Mouse (Mus musculus) CH12.LX (cell line): ENCODE results near the gene Tmprss6. TPM values are rescaled to one million over a fixed set of nuclear protein-coding genes. Genes with fewer than 3 reads are reported as not detected.

Experiments used
- DNase-seq: peaks from one replicate; pipeline ENCODE4 v3.0.0-alpha.2; 2013; ENCODE audit errors: extremely low read depth
- H3K27ac ChIP-seq: 2 replicates; pipeline ENCODE4 v1.5.1; 2012; ENCODE audit warnings: low read depth, mild to moderate bottlenecking, control low read depth, moderate library complexity; ENCODE audit not compliant: insufficient read depth
- H3K27me3 ChIP-seq: replicated peaks from 2 replicates; pipeline ENCODE3; 2012; ENCODE audit warnings: inconsistent platforms
- H3K36me3 ChIP-seq, 2 experiments: replicated peaks in 1 of 2; 2 replicates each; pipeline versions ENCODE3 to v1.6.1; 2012; ENCODE audit warnings: inconsistent platforms in 1 of 2, low read length in 1 of 2, mild to moderate bottlenecking in 1 of 2, mixed read lengths in 1 of 2, moderate library complexity in 1 of 2; ENCODE audit not compliant: control insufficient read depth in 1 of 2, insufficient read depth in 1 of 2
- H3K4me1 ChIP-seq, 2 experiments: 2 replicates each; pipeline ENCODE4 v1.6.1; 2012; ENCODE audit warnings: inconsistent platforms in 1 of 2, moderate library complexity in 1 of 2; ENCODE audit not compliant: insufficient read depth in 2 of 2, control insufficient read depth in 1 of 2
- H3K4me2 ChIP-seq: 2 replicates; pipeline ENCODE4 v1.6.1; 2012; ENCODE audit warnings: low read depth, mild to moderate bottlenecking, control low read depth; ENCODE audit not compliant: poor library complexity, insufficient read depth, severe bottlenecking
- H3K4me3 ChIP-seq, 3 experiments: fragments of 150-350 bp in 1 of 3; sonication (generic) in 1 of 3; replicated peaks in 1 of 3; 2 replicates each; pipeline versions ENCODE3 to v1.5.1; 2011 to 2012; ENCODE audit warnings: low read depth in 2 of 3, low read length in 2 of 3, mild to moderate bottlenecking in 2 of 3, moderate library complexity in 2 of 3, control low read depth in 1 of 3, improper control_type of control experiment in 1 of 3, inconsistent platforms in 1 of 3, mixed read lengths in 1 of 3; ENCODE audit not compliant: poor library complexity in 1 of 3
- H3K79me2 ChIP-seq: replicated peaks from 2 replicates; pipeline ENCODE4 v1.6.1; 2012; ENCODE audit warnings: mild to moderate bottlenecking, moderate library complexity; ENCODE audit not compliant: control insufficient read depth, poor library complexity, insufficient read depth, severe bottlenecking; ENCODE audit errors: extremely low read depth
- H3K9ac ChIP-seq: 2 replicates; pipeline ENCODE4 v1.6.1; 2012; ENCODE audit warnings: low read depth, mild to moderate bottlenecking, control low read depth, moderate library complexity; ENCODE audit not compliant: insufficient read depth
- H3K9me3 ChIP-seq: replicated peaks from 2 replicates; pipeline ENCODE3; 2012; ENCODE audit warnings: low read length, inconsistent platforms, mixed read lengths
- BHLHE40 ChIP-seq: IDR thresholded peaks from 2 replicates; pipeline ENCODE4 v1.6.1; 2011; ENCODE audit warnings: mild to moderate bottlenecking, low read depth, low read length, improper control_type of control experiment
- CHD1 ChIP-seq: IDR thresholded peaks from 2 replicates; pipeline ENCODE4 v1.6.1; 2012; ENCODE audit warnings: low read depth, low read length, improper control_type of control experiment, inconsistent platforms
- CTCF ChIP-seq, 2 experiments: IDR thresholded peaks in 1 of 2; conservative IDR thresholded peaks in 1 of 2; 2 replicates each; pipeline ENCODE4 v1.5.1; 2011 to 2012; ENCODE audit warnings: low read depth in 2 of 2, low read length in 2 of 2, improper control_type of control experiment in 1 of 2, inconsistent platforms in 1 of 2, mild to moderate bottlenecking in 1 of 2, moderate library complexity in 1 of 2
- EP300 ChIP-seq: IDR thresholded peaks from 2 replicates; pipeline ENCODE4 v1.6.1; 2011; ENCODE audit warnings: low read length, improper control_type of control experiment
- ETS1 ChIP-seq: conservative IDR thresholded peaks from 2 replicates; pipeline ENCODE4 v1.6.1; 2012; ENCODE audit warnings: low read depth, mild to moderate bottlenecking, inconsistent platforms, low read length, improper control_type of control experiment, moderate library complexity
- HCFC1 ChIP-seq: IDR thresholded peaks from 2 replicates; pipeline ENCODE4 v1.6.1; 2012; ENCODE audit warnings: low read depth, mild to moderate bottlenecking, inconsistent platforms, low read length, improper control_type of control experiment
- JUN ChIP-seq: IDR thresholded peaks from 2 replicates; pipeline ENCODE4 v1.6.1; 2011; ENCODE audit warnings: low read depth, mild to moderate bottlenecking, low read length, improper control_type of control experiment, moderate library complexity; ENCODE audit not compliant: insufficient read depth
- KAT2A ChIP-seq: IDR thresholded peaks from 2 replicates; pipeline ENCODE4 v1.6.1; 2012; ENCODE audit warnings: low read length, improper control_type of control experiment, inconsistent platforms; ENCODE audit not compliant: insufficient replicate concordance
- MAZ ChIP-seq: IDR thresholded peaks from 2 replicates; pipeline ENCODE4 v1.6.1; 2012; ENCODE audit warnings: low read depth, mild to moderate bottlenecking, inconsistent platforms, low read length, improper control_type of control experiment, moderate library complexity
- MEF2A ChIP-seq: IDR thresholded peaks from 2 replicates; pipeline ENCODE4 v1.6.1; 2014; ENCODE audit warnings: low read depth, mild to moderate bottlenecking, inconsistent platforms, low read length, improper control_type of control experiment, borderline replicate concordance
- RAD21 ChIP-seq: IDR thresholded peaks from 2 replicates; pipeline ENCODE4 v1.6.1; 2011; ENCODE audit warnings: low read depth, mild to moderate bottlenecking, low read length, improper control_type of control experiment, moderate library complexity
- SIN3A ChIP-seq: IDR thresholded peaks from 2 replicates; pipeline ENCODE4 v1.6.1; 2012; ENCODE audit warnings: low read length, improper control_type of control experiment, inconsistent platforms
- SMC3 ChIP-seq: IDR thresholded peaks from 2 replicates; pipeline ENCODE4 v1.6.1; 2011; ENCODE audit warnings: low read depth, low read length, improper control_type of control experiment
- TBP ChIP-seq: conservative IDR thresholded peaks from 2 replicates; pipeline ENCODE4 v1.6.1; 2011; ENCODE audit warnings: low read depth, low read length, improper control_type of control experiment
- UBTF ChIP-seq: IDR thresholded peaks from 2 replicates; pipeline ENCODE4 v1.6.1; 2012; ENCODE audit warnings: low read depth, mild to moderate bottlenecking, inconsistent platforms, low read length, improper control_type of control experiment, moderate library complexity
- USF1 ChIP-seq: IDR thresholded peaks from 2 replicates; pipeline ENCODE4 v1.6.1; 2014; ENCODE audit warnings: low read depth, mild to moderate bottlenecking, inconsistent platforms, low read length, improper control_type of control experiment
- USF2 ChIP-seq: conservative IDR thresholded peaks from 2 replicates; pipeline ENCODE4 v1.6.1; 2011; ENCODE audit warnings: low read depth, low read length, improper control_type of control experiment
- ZMIZ1 ChIP-seq: IDR thresholded peaks from 2 replicates; pipeline ENCODE4 v1.6.1; 2012; ENCODE audit warnings: low read depth, mild to moderate bottlenecking, inconsistent platforms, low read length, improper control_type of control experiment
- ZNF384 ChIP-seq: IDR thresholded peaks from 2 replicates; pipeline ENCODE4 v1.6.1; 2012; ENCODE audit warnings: low read depth, low read length, improper control_type of control experiment, inconsistent platforms
- dilution Hi-C: fragments of 300-500 bp; cut with MboI; formaldehyde crosslinking; loops from 2 replicates; pipeline ENCODE4 v1.14.3; 2020; ENCODE audit warnings: low sequenced_read_pairs; ENCODE audit not compliant: extremely low pct_unique_long_range_greater_than_20kb, extremely low pct_ligation_motif_present
- in situ Hi-C: fragments of 300-500 bp; cut with MboI; formaldehyde crosslinking; loops from 3 replicates; pipeline ENCODE4 v1.14.3; 2019; ENCODE audit warnings: low sequenced_read_pairs, low pct_ligation_motif_present, low pct_unique_long_range_greater_than_20kb, mixed read lengths
- polyA plus RNA-seq: library from polyadenylated mRNA; unstranded; fragments of >175 nt; gene quantifications from 2 replicates; pipeline ENCODE4 v1.2.1, GENCODE M21; 2012; ENCODE audit warnings: low read depth; ENCODE audit not compliant: insufficient read length
- total RNA-seq, 2 experiments: library from RNA; depleted of rRNA; stranded (reverse); fragments of 300-350 nt in 1 of 2; fragments of >200 nt in 1 of 2; gene quantifications; 2 replicates each; pipeline ENCODE4 v1.2.3; 2012 to 2014

Gene Tmprss6
- total and polyA plus RNA-seq, 3 experiments, result 0.24 to 0.54 (median 0.34) TPM

GRCm38 (mm10) chr15:78395478-78395962, 72.9 kb downstream of the Tmprss6 start, which contains the start of gene Tex33:
Tex33 (minus strand) TSS chr15:78395912.
- no peaks in the 10 kb centered on the region for H3K4me1 ChIP-seq
- no peak within 1 kb of the TSS for H3K4me2 ChIP-seq
- dilution Hi-C loops, result no loop called here
- no peaks in the 10 kb centered on the region for H3K79me2 ChIP-seq
- H3K9me3 ChIP-seq, result peaks cover 11% of the 10 kb centered on the region
- peaks cover 77% of the 10 kb centered on the region for H3K27me3 ChIP-seq
- H3K9ac ChIP-seq, result no peak within 1 kb of the TSS
- H3K4me3 ChIP-seq, result no peak within 1 kb of the TSS
- H3K27ac ChIP-seq, result no peak within 1 kb of the TSS
- no peak for TF ChIP-seq BHLHE40
- TF ChIP-seq ETS1, result no peak
- TF ChIP-seq ZNF384, result no peak
- TF ChIP-seq UBTF, result no peak
- no peak for TF ChIP-seq ZMIZ1
- TF ChIP-seq, all 38 proteins: peak for 0
- DNase-seq, result no peak
- no peaks in the 10 kb centered on the region for H3K36me3 ChIP-seq
- in situ Hi-C loops, result no loop called here

GRCm38 (mm10) chr15:78390855-78391254, 77.6 kb downstream of the Tmprss6 start:
- no peak overlapping the region for H3K4me3 ChIP-seq
- dilution Hi-C loops, result no loop called here
- DNase-seq, result no peak
- no peak overlapping the region for H3K4me2 ChIP-seq
- peaks cover 91% of the 10 kb centered on the region for H3K27me3 ChIP-seq
- H3K27ac ChIP-seq, result no peak overlapping the region
- in situ Hi-C loops, result no loop called here
- no peak overlapping the region for H3K9ac ChIP-seq
- TF ChIP-seq BHLHE40 (no peak), JUN (no peak), MAZ (no peak), RAD21 (no peak), CHD1 (no peak), MEF2A (no peak), KAT2A (no peak), USF2 (no peak), CTCF (conservative IDR thresholded peaks at IDR 0.05 in 1 of 2, IDR thresholded peaks at IDR 0.05 in 1 of 2; ENCODE audit: low read depth in 2 of 2, low read length in 2 of 2) (no peak), USF1 (no peak), EP300 (no peak), TBP (no peak), SIN3A (no peak), HCFC1 (no peak), SMC3 (no peak)
- peaks cover 11% of the 10 kb centered on the region for H3K9me3 ChIP-seq
- H3K79me2 ChIP-seq, result no peaks in the 10 kb centered on the region
- no peaks in the 10 kb centered on the region for H3K4me1 ChIP-seq
- no peaks in the 10 kb centered on the region for H3K36me3 ChIP-seq

Other genes starting within 250 kb of the Tmprss6 start
- 213 and 339 TPM in 2 replicates for gene Ncf4, start 223.8 kb downstream of the Tmprss6 start, total RNA-seq (2012; rRNA removed)
- gene Ncf4, start 223.8 kb downstream of the Tmprss6 start, total RNA-seq (2014; rRNA removed), result 177 and 188 TPM in 2 replicates
- gene Ncf4, start 223.8 kb downstream of the Tmprss6 start, polyA plus RNA-seq, result 118 and 145 TPM in 2 replicates
- gene Csf2rb2, start 162.9 kb downstream of the Tmprss6 start, total RNA-seq (2012; rRNA removed), result 15.6 and 21.6 TPM in 2 replicates
- 9.9 and 14.8 TPM in 2 replicates for gene Csf2rb2, start 162.9 kb downstream of the Tmprss6 start, total RNA-seq (2014; rRNA removed)
- gene Csf2rb2, start 162.9 kb downstream of the Tmprss6 start, polyA plus RNA-seq, result 56.5 and 56.6 TPM in 2 replicates
- gene Csf2rb, start 142.9 kb downstream of the Tmprss6 start, total RNA-seq (2012; rRNA removed), result 146 and 179 TPM in 2 replicates
- gene Csf2rb, start 142.9 kb downstream of the Tmprss6 start, total RNA-seq (2014; rRNA removed), result 124 and 134 TPM in 2 replicates
- gene Csf2rb, start 142.9 kb downstream of the Tmprss6 start, polyA plus RNA-seq, result 222 and 269 TPM in 2 replicates
- not detected in 2 replicates for gene Tex33, start 72.7 kb downstream of the Tmprss6 start, total RNA-seq (2012; rRNA removed)
- gene Tex33, start 72.7 kb downstream of the Tmprss6 start, total RNA-seq (2014; rRNA removed), result not detected in 2 replicates
- gene Tex33, start 72.7 kb downstream of the Tmprss6 start, polyA plus RNA-seq, result not detected in 2 replicates
- gene Tst, start 62.7 kb downstream of the Tmprss6 start, total RNA-seq (2012; rRNA removed), result 1.8 and 2.0 TPM in 2 replicates
- gene Tst, start 62.7 kb downstream of the Tmprss6 start, total RNA-seq (2014; rRNA removed), result 0.66 and 0.67 TPM in 2 replicates
- 0.56 and 0.57 TPM in 2 replicates for gene Tst, start 62.7 kb downstream of the Tmprss6 start, polyA plus RNA-seq
- 33.0 and 46.3 TPM in 2 replicates for gene Mpst, start 62.2 kb downstream of the Tmprss6 start, total RNA-seq (2012; rRNA removed)
- gene Mpst, start 62.2 kb downstream of the Tmprss6 start, total RNA-seq (2014; rRNA removed), result 18.1 and 27.0 TPM in 2 replicates
- 21.5 and 24.4 TPM in 2 replicates for gene Mpst, start 62.2 kb downstream of the Tmprss6 start, polyA plus RNA-seq
- not detected in 2 replicates for gene Kctd17, start 40.1 kb downstream of the Tmprss6 start, total RNA-seq (2012; rRNA removed)
- gene Kctd17, start 40.1 kb downstream of the Tmprss6 start, total RNA-seq (2014; rRNA removed), result not detected in 2 replicates
- gene Kctd17, start 40.1 kb downstream of the Tmprss6 start, polyA plus RNA-seq, result not detected in 2 replicates
- gene Il2rb, start 26.6 kb upstream of the Tmprss6 start, total RNA-seq (2012; rRNA removed), result 31.2 and 34.3 TPM in 2 replicates
- gene Il2rb, start 26.6 kb upstream of the Tmprss6 start, total RNA-seq (2014; rRNA removed), result 26.0 and 32.1 TPM in 2 replicates
- 47.2 and 60.0 TPM in 2 replicates for gene Il2rb, start 26.6 kb upstream of the Tmprss6 start, polyA plus RNA-seq
- 4.1 and 6.3 TPM in 2 replicates for gene C1qtnf6, start 62.8 kb upstream of the Tmprss6 start, total RNA-seq (2012; rRNA removed)
- 5.0 and 5.7 TPM in 2 replicates for gene C1qtnf6, start 62.8 kb upstream of the Tmprss6 start, total RNA-seq (2014; rRNA removed)
- gene C1qtnf6, start 62.8 kb upstream of the Tmprss6 start, polyA plus RNA-seq, result 27.7 and 28.1 TPM in 2 replicates
- gene Sstr3, start 76.1 kb upstream of the Tmprss6 start, total RNA-seq (2012; rRNA removed), result not detected in 2 replicates
- not detected in 2 replicates for gene Sstr3, start 76.1 kb upstream of the Tmprss6 start, total RNA-seq (2014; rRNA removed)
- 0.14 and 0.36 TPM in 2 replicates for gene Sstr3, start 76.1 kb upstream of the Tmprss6 start, polyA plus RNA-seq
- gene Rac2, start 104.1 kb upstream of the Tmprss6 start, total RNA-seq (2012; rRNA removed), result 314 and 453 TPM in 2 replicates
- 142 and 160 TPM in 2 replicates for gene Rac2, start 104.1 kb upstream of the Tmprss6 start, total RNA-seq (2014; rRNA removed)
- gene Rac2, start 104.1 kb upstream of the Tmprss6 start, polyA plus RNA-seq, result 883 and 942 TPM in 2 replicates
- gene Cyth4, start 128.4 kb upstream of the Tmprss6 start, total RNA-seq (2012; rRNA removed), result 42.2 and 51.9 TPM in 2 replicates
- gene Cyth4, start 128.4 kb upstream of the Tmprss6 start, total RNA-seq (2014; rRNA removed), result 38.6 and 39.2 TPM in 2 replicates
- gene Cyth4, start 128.4 kb upstream of the Tmprss6 start, polyA plus RNA-seq, result 75.3 and 80.5 TPM in 2 replicates